Mouse (Mus musculus) heart, embryonic 16.5 days (tissue): ENCODE measurements around the gene Ghdc. TPM values are rescaled to one million over a fixed set of nuclear protein-coding genes. Genes with fewer than 3 reads are reported as not detected.

Source experiments
- ATAC-seq: fragments of 200-750 bp; cut with Nextera tagmentation; replicated peaks from 2 replicates; pipeline ENCODE4 v1.8.0; 2017; ENCODE audit warnings: moderate number of reproducible peaks; ENCODE audit not compliant: insufficient read depth, low FRiP score; ENCODE audit errors: extremely low read depth
- H3K27ac ChIP-seq: fragments of 300-500 bp; sonication (generic); 2 replicates; pipeline ENCODE4 v1.5.1; 2014; ENCODE audit warnings: mild to moderate bottlenecking, low read length, control low read depth, moderate library complexity
- H3K27me3 ChIP-seq: fragments of 300-500 bp; sonication (generic); 2 replicates; pipeline ENCODE4 v1.6.1; 2014; ENCODE audit warnings: low read length, mixed read lengths; ENCODE audit not compliant: control insufficient read depth, insufficient read depth
- H3K36me3 ChIP-seq: fragments of 300-500 bp; sonication (generic); 2 replicates; pipeline ENCODE4 v1.6.1; 2014; ENCODE audit not compliant: control insufficient read depth, insufficient read depth
- H3K4me1 ChIP-seq: fragments of 300-500 bp; sonication (generic); 2 replicates; pipeline ENCODE4 v1.6.1; 2014; ENCODE audit warnings: low read length, mixed read lengths; ENCODE audit not compliant: control insufficient read depth, insufficient read depth
- H3K4me2 ChIP-seq: fragments of 300-500 bp; sonication (generic); 2 replicates; pipeline ENCODE4 v1.6.1; 2014; ENCODE audit warnings: low read depth, mild to moderate bottlenecking, control low read depth, low read length
- H3K4me3 ChIP-seq: fragments of 300-500 bp; sonication (generic); 2 replicates; pipeline ENCODE4 v1.5.1; 2014; ENCODE audit warnings: mild to moderate bottlenecking, control low read depth, low read length
- H3K9ac ChIP-seq: fragments of 300-500 bp; sonication (generic); 2 replicates; pipeline ENCODE4 v1.6.1; 2014; ENCODE audit warnings: low read length, control low read depth
- H3K9me3 ChIP-seq: fragments of 300-500 bp; sonication (generic); replicated peaks from 2 replicates; pipeline ENCODE4 v1.6.1; 2016; ENCODE audit warnings: low read length; ENCODE audit not compliant: control insufficient read depth
- WGBS: fragments of 180-500 bp; shearing (Covaris S2); extraction: QIAGEN DNeasy Blood & Tissue Kit; methylation state at CpG from one replicate; pipeline ENCODE4 v1.1.7; 2014; 5-methylcytosine and 5-hydroxymethylcytosine counted together
- polyA plus RNA-seq: library from polyadenylated mRNA; unstranded; fragments of >200 nt; fragmentation: Nextera tagmentation; extraction: Ambion mirVana; gene quantifications from 2 replicates; pipeline ENCODE4 v1.2.1, GENCODE M21; 2015

The Ghdc gene
- polyA plus RNA-seq, result 7.1 and 7.7 TPM in 2 replicates

GRCm38 (mm10) chr11:100770646-100771408 lies at the start of gene Ghdc:
Ghdc (minus strand) TSS chr11:100770957.
- Histone ChIP-seq H3K9ac (peak within 1 kb of the TSS; percentile 83), H3K36me3 (0 out of 2 replicates have a peak, but pooled peaks cover 2% of the 10 kb centered on the region), H3K4me2 (peak within 1 kb of the TSS; percentile 75), H3K4me1 (peaks cover 9% of the 10 kb centered on the region; the same call in 1 of the 2 replicates), H3K4me3 (peak within 1 kb of the TSS; percentile 68), H3K9me3 (no peaks in the 10 kb centered on the region), H3K27ac (peak within 1 kb of the TSS; percentile 68), H3K27me3 (no peaks in the 10 kb centered on the region)
- peak; percentile 76 for ATAC-seq
- 11% methylated on average over 17 of the region's 17 CpGs for WGBS

- no peak overlapping the region for H3K27ac ChIP-seq
- H3K36me3 ChIP-seq, result no peaks in the 10 kb centered on the region
- no peaks in the 10 kb centered on the region for H3K9me3 ChIP-seq
- no peak overlapping the region for H3K4me2 ChIP-seq
- H3K9ac ChIP-seq, result no peak overlapping the region
- no peak overlapping the region for H3K4me3 ChIP-seq
- peaks cover 64% of the 10 kb centered on the region for H3K4me1 ChIP-seq
- 90% methylated on average over 8 of the region's 8 CpGs for WGBS
- no peaks in the 10 kb centered on the region for H3K27me3 ChIP-seq
- no peak for ATAC-seq
These were observed 49.3 kb upstream of the Ghdc start for GRCm38 (mm10) chr11:100820047-100820446.

GRCm38 (mm10) chr11:100819626-100820025 lies 48.9 kb upstream of the Ghdc start:
- Histone ChIP-seq H3K9me3 (no peaks in the 10 kb centered on the region), H3K4me3 (no peak overlapping the region), H3K4me2 (no peak overlapping the region), H3K4me1 (peaks cover 65% of the 10 kb centered on the region), H3K36me3 (no peaks in the 10 kb centered on the region), H3K9ac (no peak overlapping the region), H3K27me3 (no peaks in the 10 kb centered on the region), H3K27ac (no peak overlapping the region)
- 53% methylated on average over 16 of the region's 16 CpGs for WGBS
- ATAC-seq, result no peak

DNA sequence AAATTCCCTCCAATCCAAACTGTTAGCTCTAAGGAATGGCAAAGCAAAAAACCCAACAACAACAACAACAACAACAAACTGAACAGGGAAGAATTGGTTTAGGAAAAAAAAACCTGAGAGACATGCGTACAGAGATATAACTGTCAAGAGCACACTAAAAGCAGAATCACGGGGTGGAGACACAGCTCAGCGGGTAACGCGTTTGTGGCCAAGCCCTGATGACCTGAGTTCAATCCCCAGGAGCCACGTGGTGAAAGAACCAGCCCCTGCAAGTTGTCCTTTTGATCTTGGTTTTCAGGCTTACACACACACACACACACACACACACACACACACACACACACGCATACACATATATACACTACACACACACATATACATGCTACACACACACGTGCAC lies 48.3 kb upstream of the Ghdc start:
- no peak for ATAC-seq
- H3K4me3 ChIP-seq, result no peak overlapping the region
- H3K9me3 ChIP-seq, result no peaks in the 10 kb centered on the region
- WGBS, result 81% methylated on average over 8 of the region's 8 CpGs
- H3K4me1 ChIP-seq, result peaks cover 60% of the 10 kb centered on the region
- no peaks in the 10 kb centered on the region for H3K36me3 ChIP-seq
- no peak overlapping the region for H3K9ac ChIP-seq
- H3K4me2 ChIP-seq, result no peak overlapping the region
- H3K27me3 ChIP-seq, result no peaks in the 10 kb centered on the region
- H3K27ac ChIP-seq, result no peak overlapping the region

DNA sequence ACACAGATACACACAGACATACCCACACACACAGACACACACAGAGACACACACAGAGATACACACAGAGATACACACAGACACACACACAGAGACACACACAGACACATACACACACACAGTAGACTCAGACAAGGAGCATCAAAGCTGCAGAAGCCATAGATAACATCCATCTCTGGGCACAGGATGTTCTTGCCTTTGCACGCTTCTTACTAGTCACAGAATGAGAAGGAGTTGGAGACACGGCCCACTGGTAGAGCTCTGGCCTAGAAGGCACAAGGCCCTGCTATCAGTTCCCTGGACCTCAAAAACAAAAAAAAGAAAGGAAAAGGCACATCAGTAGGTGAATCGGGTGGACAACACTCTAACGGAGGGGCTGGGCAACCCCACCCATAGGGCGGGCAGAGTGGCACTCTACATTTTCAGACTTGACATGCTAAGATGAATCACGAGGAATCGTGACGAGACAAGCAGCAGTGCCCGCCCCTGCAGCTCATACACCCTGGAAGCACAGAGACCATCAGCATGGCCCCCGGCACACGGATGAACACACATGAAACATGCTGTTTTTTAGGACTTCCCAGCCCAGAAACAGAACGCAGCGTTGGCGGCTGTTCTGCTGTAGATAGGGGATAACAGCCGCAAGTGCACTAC lies 47.7 kb upstream of the Ghdc start:
- H3K9me3 ChIP-seq, result no peaks in the 10 kb centered on the region
- no peak overlapping the region for H3K27ac ChIP-seq
- H3K4me2 ChIP-seq, result no peak overlapping the region
- no peak overlapping the region for H3K9ac ChIP-seq
- ATAC-seq, result no peak
- WGBS, result 87% methylated on average over 15 of the region's 15 CpGs
- no peaks in the 10 kb centered on the region for H3K27me3 ChIP-seq
- H3K4me1 ChIP-seq, result peaks cover 54% of the 10 kb centered on the region
- H3K4me3 ChIP-seq, result no peak overlapping the region
- no peaks in the 10 kb centered on the region for H3K36me3 ChIP-seq

DNA sequence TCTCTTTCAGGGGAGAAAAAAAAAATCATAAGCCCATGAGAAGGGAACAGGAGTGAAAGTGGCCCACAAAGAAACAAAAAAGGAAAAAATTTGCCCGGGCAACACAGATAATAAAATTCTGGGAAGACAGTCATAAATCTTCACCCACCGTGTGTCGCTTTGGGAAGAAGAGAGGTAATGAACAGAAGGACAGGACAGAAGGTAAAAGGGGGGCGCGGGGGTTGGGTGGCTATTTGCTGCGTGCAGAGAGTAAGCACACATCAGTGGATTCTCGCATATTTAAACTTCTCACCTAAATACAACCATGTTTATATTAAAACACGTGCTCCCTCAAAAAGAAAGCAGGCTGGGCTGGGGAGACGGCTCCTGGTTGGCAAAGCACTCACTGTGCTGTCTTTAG lies 46.6 kb upstream of the Ghdc start:
- no peak for ATAC-seq
- Histone ChIP-seq H3K4me2 (no peak overlapping the region), H3K4me1 (peaks cover 47% of the 10 kb centered on the region), H3K9me3 (0 out of 2 replicates have a peak, but pooled peaks cover under 1% of the 10 kb centered on the region), H3K27ac (no peak overlapping the region), H3K36me3 (0 out of 2 replicates have a peak, but pooled peaks cover under 1% of the 10 kb centered on the region), H3K27me3 (no peaks in the 10 kb centered on the region), H3K9ac (no peak overlapping the region), H3K4me3 (no peak overlapping the region)
- 79% methylated on average over 9 of the region's 9 CpGs for WGBS

DNA sequence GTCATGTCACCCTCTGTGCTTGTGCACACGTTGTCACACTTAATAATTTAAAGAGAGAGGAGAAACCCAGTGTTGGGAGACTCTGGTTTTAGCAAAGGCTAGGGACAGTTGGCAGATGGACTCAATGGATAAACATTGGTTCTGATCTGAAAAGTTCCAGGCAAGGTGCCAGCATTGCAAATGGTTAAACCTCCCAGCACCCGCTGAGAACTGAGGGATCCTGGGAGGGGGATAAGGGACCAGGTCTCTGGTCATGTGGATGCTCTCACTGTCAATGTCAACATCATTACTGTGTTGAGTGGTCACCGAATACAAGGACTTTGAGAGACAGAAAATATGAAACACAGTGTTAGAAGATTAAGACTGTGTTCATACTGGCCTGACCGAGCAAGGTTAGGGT lies 46.0 kb upstream of the Ghdc start:
- Histone ChIP-seq H3K4me1 (peaks cover 43% of the 10 kb centered on the region), H3K27me3 (no peaks in the 10 kb centered on the region), H3K4me3 (no peak overlapping the region), H3K9ac (no peak overlapping the region), H3K9me3 (0 out of 2 replicates have a peak, but pooled peaks cover 4% of the 10 kb centered on the region), H3K4me2 (no peak overlapping the region), H3K27ac (no peak overlapping the region), H3K36me3 (peaks cover 6% of the 10 kb centered on the region; the same call in 1 of the 2 replicates)
- ATAC-seq, result no peak
- WGBS, result 44% methylated on average over 4 of the region's 4 CpGs

DNA sequence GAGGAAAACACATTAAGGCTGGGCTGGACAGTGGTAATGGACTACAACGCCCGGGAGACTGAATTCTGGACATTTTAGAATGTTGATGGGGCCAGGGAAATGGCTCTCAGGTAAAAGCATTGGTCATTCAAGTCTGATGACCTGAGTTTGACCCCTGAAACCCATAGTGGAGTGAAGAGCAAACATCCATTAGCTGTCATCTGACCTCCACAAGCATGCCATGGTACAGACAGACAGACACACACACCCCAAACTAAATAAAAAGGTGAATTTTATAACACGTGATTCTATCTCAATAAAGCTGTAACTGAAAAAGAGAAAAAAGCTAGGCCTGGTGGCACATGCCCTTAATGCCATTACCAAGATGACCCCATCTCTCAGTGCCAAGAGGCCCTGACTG lies 45.6 kb upstream of the Ghdc start:
- Histone ChIP-seq H3K4me1 (peaks cover 40% of the 10 kb centered on the region), H3K36me3 (peaks cover 7% of the 10 kb centered on the region), H3K27me3 (no peaks in the 10 kb centered on the region), H3K4me2 (no peak overlapping the region), H3K27ac (no peak overlapping the region), H3K9me3 (0 out of 2 replicates have a peak, but pooled peaks cover 5% of the 10 kb centered on the region), H3K4me3 (no peak overlapping the region), H3K9ac (no peak overlapping the region)
- ATAC-seq, result no peak
- 68% methylated on average over 3 of the region's 3 CpGs for WGBS

DNA sequence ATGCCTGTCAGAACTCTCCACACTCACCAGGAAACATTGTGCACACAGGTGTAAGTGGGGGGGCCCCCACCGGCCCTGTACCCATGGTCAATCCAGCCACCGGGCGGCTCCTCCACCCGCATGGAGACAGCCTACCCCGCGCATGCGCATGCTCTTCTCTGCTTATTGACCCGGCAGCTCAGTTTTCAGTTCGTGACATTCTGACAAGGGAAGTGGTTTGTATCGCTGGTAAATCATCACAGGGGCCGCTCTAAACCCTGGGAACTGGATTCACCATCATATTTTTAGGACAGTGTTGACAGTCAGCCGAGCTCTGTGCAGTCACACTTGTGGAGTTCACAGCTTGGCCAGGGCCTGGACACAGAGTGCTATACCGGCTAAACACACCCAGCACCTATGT lies 43.7 kb upstream of the Ghdc start:
- peaks cover 35% of the 10 kb centered on the region for H3K4me1 ChIP-seq
- WGBS, result 28% methylated on average over 13 of the region's 13 CpGs
- peak overlapping the region; percentile 22; the same call in 1 of the 2 replicates for H3K9ac ChIP-seq
- H3K36me3 ChIP-seq, result peaks cover 10% of the 10 kb centered on the region
- H3K9me3 ChIP-seq, result 0 out of 2 replicates have a peak, but pooled peaks cover 7% of the 10 kb centered on the region
- peak; percentile 85 for ATAC-seq
- H3K27me3 ChIP-seq, result no peaks in the 10 kb centered on the region
- peak overlapping the region; percentile 69 for H3K27ac ChIP-seq
- peak overlapping the region; percentile 42 for H3K4me2 ChIP-seq
- peak overlapping the region; percentile 24 for H3K4me3 ChIP-seq
